Mouse (Mus musculus): ENCODE data around the gene Cfap221. TPM values are rescaled to one million over a fixed set of nuclear protein-coding genes. Genes with fewer than 3 reads are reported as not detected.

Cfap221 gene
- polyA plus RNA-seq, 1 experiment from 2014 or later = 0.08 TPM

GRCm38 (mm10) chr1:120030474-120030873 lies 33.4 kb upstream of the Cfap221 start:
- H3K27ac ChIP-seq (ENCODE audit: low read depth, low read length) = no peak overlapping the region
- H3K36me3 ChIP-seq (ENCODE audit: control insufficient read depth, insufficient read depth, low read length) = no peaks in the 10 kb centered on the region
- H3K9me3 ChIP-seq (ENCODE audit: control insufficient read depth, low read length) = no peaks in the 10 kb centered on the region
- H3K4me3 ChIP-seq (ENCODE audit: low read depth, low read length) = no peak overlapping the region
- ATAC-seq (ENCODE audit: low FRiP score) = no peak
- no peaks in the 10 kb centered on the region for H3K27me3 ChIP-seq (ENCODE audit: control insufficient read depth, insufficient read depth, low read length)
- no peaks in the 10 kb centered on the region for H3K4me1 ChIP-seq (ENCODE audit: control insufficient read depth, insufficient read depth, low read length)
- no peak overlapping the region for H3K4me2 ChIP-seq
- WGBS = 79% methylated on average over 3 of the region's 3 CpGs
- DNase-seq (ENCODE audit: low spot score, missing footprints) = no peak
- no peak overlapping the region for H3K9ac ChIP-seq (ENCODE audit: low read length)

DNA sequence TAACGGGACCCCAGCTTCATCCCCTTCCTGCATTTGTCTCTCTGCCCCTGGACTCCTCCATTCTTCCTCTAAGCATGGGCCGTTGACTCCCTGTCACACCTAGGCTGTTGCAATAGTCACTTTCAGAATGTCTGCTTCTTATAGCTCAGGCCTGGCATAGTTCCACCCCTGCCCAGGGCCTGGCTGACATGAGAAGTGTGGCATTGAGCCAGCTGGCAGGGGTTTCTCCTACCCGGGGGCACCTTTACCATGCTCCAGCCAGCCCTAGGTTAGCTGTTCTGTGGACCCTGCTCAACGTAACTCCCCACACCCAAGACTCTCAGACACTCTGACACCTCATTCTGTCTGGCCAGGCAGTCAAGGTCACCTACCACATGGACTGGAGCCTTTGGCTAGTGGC lies 30.7 kb upstream of the Cfap221 start:
- Histone ChIP-seq H3K27me3 (ENCODE audit: control insufficient read depth, insufficient read depth, low read length) (no peaks in the 10 kb centered on the region), H3K4me1 (ENCODE audit: control insufficient read depth, insufficient read depth, low read length) (no peaks in the 10 kb centered on the region), H3K4me3 (ENCODE audit: low read depth, low read length) (no peak overlapping the region), H3K27ac (ENCODE audit: low read depth, low read length) (no peak overlapping the region), H3K36me3 (ENCODE audit: control insufficient read depth, insufficient read depth, low read length) (no peaks in the 10 kb centered on the region), H3K4me2 (no peak overlapping the region), H3K9me3 (ENCODE audit: control insufficient read depth, low read length) (no peaks in the 10 kb centered on the region), H3K9ac (ENCODE audit: low read length) (no peak overlapping the region)
- no peak for ATAC-seq (ENCODE audit: low FRiP score)
- no peak for DNase-seq (ENCODE audit: low spot score, missing footprints)
- WGBS = 86% methylated on average over 4 of the region's 4 CpGs

- ATAC-seq (ENCODE audit: low FRiP score) = no peak
- WGBS = 39% methylated on average over 2 of the region's 2 CpGs
Measured at GRCm38 (mm10) chr1:120025050-120025439, 28.0 kb upstream of the Cfap221 start.

DNA sequence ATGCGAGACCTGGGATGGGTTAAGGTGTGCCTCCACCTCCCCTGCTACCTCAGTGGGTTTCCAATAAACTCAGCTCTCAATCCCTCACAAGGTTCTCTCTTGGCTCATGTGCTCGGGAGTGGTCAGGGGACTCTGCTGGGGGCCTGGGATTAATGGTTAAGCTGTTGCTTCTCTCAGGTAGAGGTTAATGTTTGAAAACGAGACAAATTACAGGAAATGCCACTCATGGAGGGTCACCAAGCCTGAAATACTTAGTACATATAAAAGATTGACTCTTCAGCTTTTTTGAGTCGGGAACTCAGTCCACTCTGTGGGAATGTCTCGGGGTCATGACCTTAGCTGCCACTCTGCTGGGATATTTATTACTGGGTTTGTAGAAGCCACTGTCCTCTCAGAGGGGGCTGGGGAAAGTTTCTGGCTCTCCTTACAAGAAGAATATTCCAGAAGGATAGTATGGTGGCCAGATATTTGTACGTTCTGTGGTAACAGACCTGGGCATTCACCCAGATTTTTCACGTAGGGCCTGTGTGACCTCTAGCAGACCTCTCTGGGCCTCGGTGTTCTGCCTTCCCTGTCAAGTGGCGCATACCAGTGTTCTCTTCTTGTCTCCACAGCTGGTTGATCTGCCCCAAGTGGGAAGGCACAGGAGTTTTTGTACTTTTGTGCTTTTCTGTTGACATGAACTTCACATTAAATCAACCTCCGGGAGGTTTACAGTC lies 27.5 kb upstream of the Cfap221 start:
- Histone ChIP-seq H3K9me3 (ENCODE audit: control insufficient read depth, low read length) (no peaks in the 10 kb centered on the region), H3K4me2 (no peak overlapping the region), H3K27ac (ENCODE audit: low read depth, low read length) (no peak overlapping the region), H3K27me3 (ENCODE audit: control insufficient read depth, insufficient read depth, low read length) (no peaks in the 10 kb centered on the region), H3K36me3 (ENCODE audit: control insufficient read depth, insufficient read depth, low read length) (no peaks in the 10 kb centered on the region), H3K4me3 (ENCODE audit: low read depth, low read length) (no peak overlapping the region), H3K4me1 (ENCODE audit: control insufficient read depth, insufficient read depth, low read length) (no peaks in the 10 kb centered on the region), H3K9ac (ENCODE audit: low read length) (no peak overlapping the region)
- DNase-seq (ENCODE audit: low spot score, missing footprints) (no peak), ATAC-seq (ENCODE audit: low FRiP score) (no peak)
- WGBS = 71% methylated on average over 10 of the region's 10 CpGs

More at GRCm38 (mm10) chr1:120025050-120025439, 28.0 kb upstream of the Cfap221 start:
- no peak overlapping the region for H3K4me3 ChIP-seq (ENCODE audit: low read depth, low read length)
- H3K9me3 ChIP-seq (ENCODE audit: control insufficient read depth, low read length) = no peaks in the 10 kb centered on the region
- H3K4me1 ChIP-seq (ENCODE audit: control insufficient read depth, insufficient read depth, low read length) = no peaks in the 10 kb centered on the region
- H3K27ac ChIP-seq (ENCODE audit: low read depth, low read length) = no peak overlapping the region
- no peaks in the 10 kb centered on the region for H3K36me3 ChIP-seq (ENCODE audit: control insufficient read depth, insufficient read depth, low read length)
- H3K27me3 ChIP-seq (ENCODE audit: control insufficient read depth, insufficient read depth, low read length) = no peaks in the 10 kb centered on the region
- DNase-seq (ENCODE audit: low spot score, missing footprints) = no peak
- H3K4me2 ChIP-seq = no peak overlapping the region
- no peak overlapping the region for H3K9ac ChIP-seq (ENCODE audit: low read length)

- DNase-seq (ENCODE audit: low spot score, missing footprints) = no peak
- no peak for ATAC-seq (ENCODE audit: low FRiP score)
- WGBS = 92% methylated on average over 17 of the region's 17 CpGs
- H3K36me3 ChIP-seq (ENCODE audit: control insufficient read depth, insufficient read depth, low read length) = no peaks in the 10 kb centered on the region
- no peak overlapping the region for H3K4me2 ChIP-seq
- no peak overlapping the region for H3K4me3 ChIP-seq (ENCODE audit: low read depth, low read length)
- H3K9ac ChIP-seq (ENCODE audit: low read length) = no peak overlapping the region
- H3K9me3 ChIP-seq (ENCODE audit: control insufficient read depth, low read length) = no peaks in the 10 kb centered on the region
- no peaks in the 10 kb centered on the region; the same call in 1 of the 2 replicates for H3K27me3 ChIP-seq (ENCODE audit: control insufficient read depth, insufficient read depth, low read length)
- no peak overlapping the region for H3K27ac ChIP-seq (ENCODE audit: low read depth, low read length)
- H3K4me1 ChIP-seq (ENCODE audit: control insufficient read depth, insufficient read depth, low read length) = no peaks in the 10 kb centered on the region
Measured at GRCm38 (mm10) chr1:120021951-120022350, 24.9 kb upstream of the Cfap221 start.

GRCm38 (mm10) chr1:120020322-120020897 lies 23.4 kb upstream of the Cfap221 start:
- WGBS = 75% methylated on average over 7 of the region's 7 CpGs
- no peaks in the 10 kb centered on the region for H3K9me3 ChIP-seq (ENCODE audit: control insufficient read depth, low read length)
- no peak overlapping the region for H3K9ac ChIP-seq (ENCODE audit: low read length)
- no peaks in the 10 kb centered on the region for H3K36me3 ChIP-seq (ENCODE audit: control insufficient read depth, insufficient read depth, low read length)
- DNase-seq (ENCODE audit: low spot score, missing footprints) (no peak), ATAC-seq (ENCODE audit: low FRiP score) (no peak)
- H3K27ac ChIP-seq (ENCODE audit: low read depth, low read length) = no peak overlapping the region
- H3K4me3 ChIP-seq (ENCODE audit: low read depth, low read length) = no peak overlapping the region
- H3K4me1 ChIP-seq (ENCODE audit: control insufficient read depth, insufficient read depth, low read length) = no peaks in the 10 kb centered on the region
- no peaks in the 10 kb centered on the region; the same call in 1 of the 2 replicates for H3K27me3 ChIP-seq (ENCODE audit: control insufficient read depth, insufficient read depth, low read length)
- no peak overlapping the region for H3K4me2 ChIP-seq

GRCm38 (mm10) chr1:120019428-120019827 lies 22.4 kb upstream of the Cfap221 start:
- Histone ChIP-seq H3K9ac (ENCODE audit: low read length) (no peak overlapping the region), H3K4me3 (ENCODE audit: low read depth, low read length) (no peak overlapping the region), H3K4me1 (ENCODE audit: control insufficient read depth, insufficient read depth, low read length) (no peaks in the 10 kb centered on the region), H3K9me3 (ENCODE audit: control insufficient read depth, low read length) (no peaks in the 10 kb centered on the region), H3K27ac (ENCODE audit: low read depth, low read length) (no peak overlapping the region), H3K4me2 (no peak overlapping the region), H3K36me3 (ENCODE audit: control insufficient read depth, insufficient read depth, low read length) (no peaks in the 10 kb centered on the region), H3K27me3 (ENCODE audit: control insufficient read depth, insufficient read depth, low read length) (no peaks in the 10 kb centered on the region; the same call in 1 of the 2 replicates)
- DNase-seq (ENCODE audit: low spot score, missing footprints) (no peak), ATAC-seq (ENCODE audit: low FRiP score) (no peak)
- WGBS = 94% methylated on average over 12 of the region's 12 CpGs

DNA sequence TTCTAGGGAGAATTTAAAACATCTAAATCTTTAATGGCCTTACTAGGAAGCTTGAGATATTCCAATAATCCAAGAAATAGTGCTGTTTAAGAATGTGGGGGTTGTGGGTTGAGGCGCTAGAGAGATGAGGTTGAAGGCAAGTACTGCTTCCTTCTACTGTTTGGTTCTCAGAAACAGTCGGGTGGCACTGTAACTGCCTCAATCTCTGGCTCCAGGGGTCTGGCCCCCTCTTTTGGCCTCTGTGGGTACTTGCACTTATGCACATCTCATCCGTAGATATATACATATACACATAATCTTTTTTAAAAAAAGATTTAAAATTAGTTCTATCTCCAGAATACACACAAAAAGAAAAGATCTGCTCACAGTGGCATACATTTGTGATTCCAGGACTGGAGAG lies 21.9 kb upstream of the Cfap221 start:
- DNase-seq (ENCODE audit: low spot score, missing footprints) (peak; percentile 83), ATAC-seq (ENCODE audit: low FRiP score) (no peak)
- Histone ChIP-seq H3K4me1 (ENCODE audit: control insufficient read depth, insufficient read depth, low read length) (no peaks in the 10 kb centered on the region), H3K9me3 (ENCODE audit: control insufficient read depth, low read length) (no peaks in the 10 kb centered on the region), H3K9ac (ENCODE audit: low read length) (no peak overlapping the region), H3K4me2 (no peak overlapping the region), H3K27me3 (ENCODE audit: control insufficient read depth, insufficient read depth, low read length) (no peaks in the 10 kb centered on the region; the same call in 1 of the 2 replicates), H3K4me3 (ENCODE audit: low read depth, low read length) (no peak overlapping the region), H3K36me3 (ENCODE audit: control insufficient read depth, insufficient read depth, low read length) (no peaks in the 10 kb centered on the region), H3K27ac (ENCODE audit: low read depth, low read length) (no peak overlapping the region)
- 41% methylated on average over 3 of the region's 3 CpGs for WGBS

GRCm38 (mm10) chr1:120016240-120016639 lies 19.2 kb upstream of the Cfap221 start:
- no peaks in the 10 kb centered on the region; the same call in 1 of the 2 replicates for H3K27me3 ChIP-seq (ENCODE audit: control insufficient read depth, insufficient read depth, low read length)
- no peak overlapping the region for H3K27ac ChIP-seq (ENCODE audit: low read depth, low read length)
- no peak overlapping the region for H3K9ac ChIP-seq (ENCODE audit: low read length)
- no peaks in the 10 kb centered on the region for H3K4me1 ChIP-seq (ENCODE audit: control insufficient read depth, insufficient read depth, low read length)
- DNase-seq (ENCODE audit: low spot score, missing footprints) (peak; percentile 57), ATAC-seq (ENCODE audit: low FRiP score) (no peak)
- H3K4me2 ChIP-seq = no peak overlapping the region
- H3K9me3 ChIP-seq (ENCODE audit: control insufficient read depth, low read length) = no peaks in the 10 kb centered on the region
- 85% methylated on average over 2 of the region's 2 CpGs for WGBS
- H3K4me3 ChIP-seq (ENCODE audit: low read depth, low read length) = no peak overlapping the region
- H3K36me3 ChIP-seq (ENCODE audit: control insufficient read depth, insufficient read depth, low read length) = no peaks in the 10 kb centered on the region
